Mouse (Mus musculus) ES-Bruce4 (cell line): ENCODE data around the gene Ankar. TPM values are rescaled to one million over a fixed set of nuclear protein-coding genes. Genes with fewer than 3 reads are reported as not detected.

Source experiments
- H3K27ac ChIP-seq: 2 replicates; pipeline ENCODE4 v1.5.1; 2012; ENCODE audit warnings: low read length, inconsistent platforms; ENCODE audit not compliant: insufficient read depth
- H3K27me3 ChIP-seq: 2 replicates; pipeline ENCODE4 v1.6.1; 2012; ENCODE audit warnings: mild to moderate bottlenecking, low read length, inconsistent platforms; ENCODE audit not compliant: control insufficient read depth, poor library complexity, insufficient read depth, severe bottlenecking
- H3K36me3 ChIP-seq: 2 replicates; pipeline ENCODE4 v1.6.1; 2012; ENCODE audit warnings: inconsistent platforms, mild to moderate bottlenecking, low read length, moderate library complexity; ENCODE audit not compliant: control insufficient read depth, poor library complexity, insufficient read depth, severe bottlenecking
- H3K4me1 ChIP-seq: one replicate; pipeline ENCODE4 v1.8.1; 2011; ENCODE audit warnings: low read length; ENCODE audit not compliant: control insufficient read depth, insufficient read depth
- H3K4me3 ChIP-seq: 2 replicates; pipeline ENCODE4 v1.5.1; 2011; ENCODE audit warnings: low read depth, mild to moderate bottlenecking, low read length
- H3K9ac ChIP-seq: 2 replicates; pipeline ENCODE4 v1.6.1; 2012; ENCODE audit warnings: low read depth, mild to moderate bottlenecking, inconsistent platforms; ENCODE audit not compliant: poor library complexity, severe bottlenecking
- H3K9me3 ChIP-seq: replicated peaks from 2 replicates; pipeline ENCODE4 v1.6.1; 2012; ENCODE audit warnings: mild to moderate bottlenecking, low read length, inconsistent platforms; ENCODE audit not compliant: control insufficient read depth, poor library complexity, insufficient read depth, severe bottlenecking
- CTCF ChIP-seq: IDR thresholded peaks from one replicate; pipeline ENCODE4 v1.8.1; 2011; ENCODE audit warnings: low read depth, low read length
- EP300 ChIP-seq: IDR thresholded peaks from 2 replicates; pipeline ENCODE4 v1.6.1; 2011; ENCODE audit warnings: low read depth, low read length; ENCODE audit not compliant: insufficient read depth
- POLR2A ChIP-seq: IDR thresholded peaks from one replicate; pipeline ENCODE4 v1.8.1; 2011; ENCODE audit warnings: low read length; ENCODE audit not compliant: insufficient read depth
- polyA plus RNA-seq: library from polyadenylated mRNA; stranded (reverse); fragments of >200 nt; gene quantifications from 2 replicates; pipeline ENCODE4 v1.2.4, GENCODE M21; 2011; ENCODE audit warnings: low read depth; ENCODE audit not compliant: missing spikeins, insufficient read depth, insufficient read length

The Ankar gene
- polyA plus RNA-seq, 1 experiment, result not detected

GRCm38 (mm10) chr1:72715593-72716361 lies 15.4 kb upstream of the Ankar start:
- no peaks in the 10 kb centered on the region for H3K27me3 ChIP-seq
- no peak overlapping the region for H3K9ac ChIP-seq
- H3K36me3 ChIP-seq, result peaks cover 50% of the 10 kb centered on the region
- peaks cover 2% of the 10 kb centered on the region for H3K4me1 ChIP-seq
- H3K9me3 ChIP-seq, result no peaks in the 10 kb centered on the region
- H3K27ac ChIP-seq, result 0 out of 2 replicates have a peak overlapping the region, but pooled peaks have one; percentile 36
- no peak overlapping the region for H3K4me3 ChIP-seq
- TF ChIP-seq POLR2A (no peak), EP300 (no peak), CTCF (no peak)

DNA sequence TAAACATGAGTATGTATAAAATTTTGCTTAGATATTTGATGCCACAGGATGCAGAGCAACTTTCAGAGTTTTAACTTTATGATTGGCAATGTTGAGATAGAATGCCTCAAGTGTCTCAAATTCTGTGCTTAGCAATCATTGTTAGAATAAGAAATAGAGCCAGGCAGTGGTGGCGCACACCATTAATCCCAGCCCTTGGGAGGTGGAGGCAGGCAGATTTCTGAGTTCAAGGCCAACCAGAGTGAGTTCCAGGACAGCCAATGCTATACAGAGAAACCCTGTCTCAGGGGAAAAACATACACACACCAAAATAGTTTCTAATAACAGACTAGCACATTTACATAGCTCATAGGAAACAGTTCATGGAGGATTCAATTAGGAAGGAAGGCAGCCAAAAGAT lies 14.7 kb upstream of the Ankar start:
- Histone ChIP-seq H3K4me3 (no peak overlapping the region), H3K27me3 (no peaks in the 10 kb centered on the region), H3K4me1 (peaks cover 2% of the 10 kb centered on the region), H3K27ac (no peak overlapping the region), H3K36me3 (peaks cover 49% of the 10 kb centered on the region), H3K9me3 (no peaks in the 10 kb centered on the region), H3K9ac (no peak overlapping the region)
- TF ChIP-seq CTCF, result no peak
- TF ChIP-seq POLR2A, result no peak
- no peak for TF ChIP-seq EP300

GRCm38 (mm10) chr1:72714547-72714946 lies 14.2 kb upstream of the Ankar start:
- Histone ChIP-seq H3K27ac (peak overlapping the region; percentile 36; the same call in 1 of the 2 replicates), H3K4me3 (no peak overlapping the region), H3K4me1 (peaks cover 2% of the 10 kb centered on the region), H3K9me3 (no peaks in the 10 kb centered on the region), H3K36me3 (peaks cover 46% of the 10 kb centered on the region), H3K9ac (0 out of 2 replicates have a peak overlapping the region, but pooled peaks have one; percentile 14), H3K27me3 (no peaks in the 10 kb centered on the region)
- TF ChIP-seq EP300, result no peak

- Histone ChIP-seq H3K9me3 (no peaks in the 10 kb centered on the region), H3K9ac (peak overlapping the region; percentile 95), H3K27me3 (no peaks in the 10 kb centered on the region), H3K27ac (peak overlapping the region; percentile 78), H3K4me1 (peaks cover 2% of the 10 kb centered on the region), H3K4me3 (peak overlapping the region; percentile 100), H3K36me3 (peaks cover 44% of the 10 kb centered on the region)
- TF ChIP-seq CTCF (no peak), EP300 (no peak), POLR2A (no peak)
These were observed 11.3 kb upstream of the Ankar start for GRCm38 (mm10) chr1:72711684-72712083.

DNA sequence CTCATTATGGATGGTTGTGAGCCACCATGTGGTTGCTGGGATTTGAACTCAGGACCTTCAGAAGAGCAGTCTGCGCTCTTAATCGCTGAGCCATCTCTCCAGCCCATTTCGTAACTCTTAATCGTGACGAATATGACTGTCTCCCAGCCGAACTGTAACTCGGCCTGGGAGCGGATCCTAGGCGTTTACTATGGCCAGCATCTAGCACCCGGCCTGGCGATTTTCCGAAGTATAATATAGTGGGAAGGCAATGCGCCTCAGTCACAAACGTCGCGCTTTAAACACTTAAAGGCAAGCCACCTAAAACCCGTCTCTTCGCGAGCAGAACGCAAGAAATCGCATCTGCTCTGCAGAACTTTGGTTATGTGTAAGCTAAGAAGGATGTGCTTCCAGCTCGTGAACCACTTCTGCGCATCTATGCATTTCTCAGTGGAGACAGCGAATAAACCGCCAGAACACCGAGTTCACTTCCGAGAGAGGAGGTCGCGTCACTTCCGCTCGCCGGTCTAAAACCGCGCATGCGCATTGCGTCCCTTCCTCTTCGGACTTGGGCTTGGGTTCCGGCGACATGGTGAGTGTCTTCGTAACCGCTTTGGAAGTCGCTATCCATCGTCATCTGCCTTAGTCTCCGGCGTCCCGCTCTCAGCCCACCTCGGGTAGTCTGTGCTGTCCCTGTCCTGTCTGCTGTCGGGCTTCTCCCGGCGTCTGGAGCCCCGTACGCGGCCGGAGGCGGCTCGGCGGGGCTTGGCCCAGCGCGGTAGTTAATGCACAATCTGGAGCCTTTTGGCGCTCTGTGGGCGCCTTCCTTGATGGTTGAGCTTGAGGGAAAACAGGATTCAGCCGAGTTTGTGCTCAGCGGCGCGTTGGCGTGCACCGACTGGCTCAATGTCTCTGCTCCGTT lies 10.6 kb upstream of the Ankar start, which contains the start of gene Rpl37a:
Gene Rpl37a, plus strand, starts transcription at position 538 of the 901 bp plus-strand sequence.
- Histone ChIP-seq H3K4me3 (peak within 1 kb of the TSS; percentile 100), H3K36me3 (peaks cover 40% of the 10 kb centered on the region), H3K27me3 (no peaks in the 10 kb centered on the region), H3K27ac (peak within 1 kb of the TSS; percentile 90), H3K9me3 (no peaks in the 10 kb centered on the region), H3K4me1 (no peaks in the 10 kb centered on the region), H3K9ac (peak within 1 kb of the TSS; percentile 95)
- TF ChIP-seq POLR2A (peak; percentile 93), EP300 (no peak)
